Mouse (Mus musculus): ENCODE data around the gene Plod1. TPM values are rescaled to one million over a fixed set of nuclear protein-coding genes. Genes with fewer than 3 reads are reported as not detected.
A peak's percentile ranks its signal among the peaks of the same experiment; 100 is the strongest.

The Plod1 gene
- 10 to 100 TPM; 14.7 to 17.0 (median 15.5) TPM for total RNA-seq (2022)

- DNase-seq (ENCODE audit: low spot score in 2 of 2): peak; percentile 80 to 83
These were observed at the start of gene Plod1 for GRCm38 (mm10) chr4:147936331-147936954. Gene Plod1, minus strand, starts transcription at chr4:147936767.

GRCm38 (mm10) chr4:147985205-147986132 lies 48.9 kb upstream of the Plod1 start, which contains the start of gene Nppb:
Gene Nppb, plus strand, starts transcription at chr4:147985788.
- DNase-seq (ENCODE audit: low spot score in 2 of 2): no peak

GRCm38 (mm10) chr4:147979441-147979860 lies 42.9 kb upstream of the Plod1 start:
- DNase-seq (ENCODE audit: low spot score in 2 of 2): no peak

- DNase-seq (ENCODE audit: low spot score in 2 of 2): no peak
These were observed 41.8 kb upstream of the Plod1 start for GRCm38 (mm10) chr4:147978391-147978790.

GRCm38 (mm10) chr4:147977726-147978125 lies 41.2 kb upstream of the Plod1 start:
- no peak for DNase-seq (ENCODE audit: low spot score in 2 of 2)

GRCm38 (mm10) chr4:147976237-147976636 lies 39.7 kb upstream of the Plod1 start:
- DNase-seq (ENCODE audit: low spot score in 2 of 2): no peak

- no peak for DNase-seq (ENCODE audit: low spot score in 2 of 2)
These were observed 32.8 kb upstream of the Plod1 start for GRCm38 (mm10) chr4:147969337-147969736.

- DNase-seq (ENCODE audit: low spot score in 2 of 2): no peak
These were observed 32.2 kb upstream of the Plod1 start for GRCm38 (mm10) chr4:147968816-147969215.

- DNase-seq (ENCODE audit: low spot score in 2 of 2): no peak
These were observed 29.1 kb upstream of the Plod1 start for GRCm38 (mm10) chr4:147965712-147966111.

GRCm38 (mm10) chr4:147963623-147964022 lies 27.1 kb upstream of the Plod1 start:
- no peak for DNase-seq (ENCODE audit: low spot score in 2 of 2)

GRCm38 (mm10) chr4:147962781-147963180 lies 26.2 kb upstream of the Plod1 start:
- no peak for DNase-seq (ENCODE audit: low spot score in 2 of 2)

GRCm38 (mm10) chr4:147959881-147960831 lies 23.6 kb upstream of the Plod1 start:
- peak in 1 of 2 experiments; percentile 54 for DNase-seq (ENCODE audit: low spot score in 2 of 2)

- DNase-seq (ENCODE audit: low spot score in 2 of 2): no peak
These were observed 20.6 kb upstream of the Plod1 start for GRCm38 (mm10) chr4:147957141-147957540.

- no peak for DNase-seq (ENCODE audit: low spot score in 2 of 2)
These were observed 17.0 kb upstream of the Plod1 start for GRCm38 (mm10) chr4:147953590-147953989.

- no peak for DNase-seq (ENCODE audit: low spot score in 2 of 2)
These were observed 10.9 kb upstream of the Plod1 start for GRCm38 (mm10) chr4:147947511-147947910.

- DNase-seq (ENCODE audit: low spot score in 2 of 2): no peak
These were observed 6.4 kb upstream of the Plod1 start for GRCm38 (mm10) chr4:147943005-147943404.

GRCm38 (mm10) chr4:147941045-147942020 lies 4.8 kb upstream of the Plod1 start:
- DNase-seq (ENCODE audit: low spot score in 2 of 2): no peak

- DNase-seq (ENCODE audit: low spot score in 2 of 2): peak; percentile 61 to 74
These were observed 4.0 kb upstream of the Plod1 start, which contains the start of gene 2510039O18Rik for GRCm38 (mm10) chr4:147940576-147941044. Gene 2510039O18Rik, plus strand, starts transcription at chr4:147940895.

- DNase-seq (ENCODE audit: low spot score in 2 of 2): no peak
These were observed 3.5 kb upstream of the Plod1 start for GRCm38 (mm10) chr4:147940111-147940510.

Data from gastrocnemius, adult 8-10 months (tissue).